Mouse (Mus musculus) brain, adult 2 months (tissue): ENCODE measurements around the gene Lima1.
"Not testable (repeated sequence)": the region's sequence is repeated elsewhere in the genome, so short reads cannot be mapped to it uniquely, and the experiment has no call there.

Experiments
- DNase-seq: peaks from one replicate; pipeline ENCODE4 v3.0.0; 2011; ENCODE audit warnings: low read depth, low spot score

The Lima1 gene

DNA sequence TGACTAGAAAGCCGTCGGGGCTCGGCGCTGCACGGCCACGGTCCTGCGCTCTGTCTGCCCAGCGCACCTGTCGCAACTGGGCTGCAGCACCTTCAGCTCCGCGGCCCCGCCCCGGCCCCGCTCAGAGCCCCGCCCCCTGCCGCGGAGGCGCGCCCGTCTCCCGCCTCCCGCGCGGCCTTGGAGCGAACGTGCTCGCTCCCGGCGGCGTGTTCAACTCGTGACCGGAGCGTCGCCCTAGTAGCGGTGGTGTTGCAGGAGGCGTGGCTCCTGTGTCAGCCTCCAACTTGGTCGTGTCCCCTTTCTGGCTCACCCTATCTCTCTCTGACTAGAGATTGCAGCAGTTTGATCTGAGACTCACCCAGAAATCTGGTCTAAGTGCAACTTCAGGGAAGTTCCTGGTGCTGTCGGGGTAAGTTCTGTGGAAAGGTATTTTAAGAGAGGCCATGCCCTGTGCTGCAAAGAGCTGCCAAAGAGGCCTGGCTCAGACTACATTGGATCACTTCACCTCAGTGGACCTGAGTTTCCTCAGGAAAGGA, at the start of gene Lima1:
Gene Lima1, minus strand, starts transcription at position 123 of the 536 bp plus-strand sequence.
- peak; percentile 94 for DNase-seq

DNA sequence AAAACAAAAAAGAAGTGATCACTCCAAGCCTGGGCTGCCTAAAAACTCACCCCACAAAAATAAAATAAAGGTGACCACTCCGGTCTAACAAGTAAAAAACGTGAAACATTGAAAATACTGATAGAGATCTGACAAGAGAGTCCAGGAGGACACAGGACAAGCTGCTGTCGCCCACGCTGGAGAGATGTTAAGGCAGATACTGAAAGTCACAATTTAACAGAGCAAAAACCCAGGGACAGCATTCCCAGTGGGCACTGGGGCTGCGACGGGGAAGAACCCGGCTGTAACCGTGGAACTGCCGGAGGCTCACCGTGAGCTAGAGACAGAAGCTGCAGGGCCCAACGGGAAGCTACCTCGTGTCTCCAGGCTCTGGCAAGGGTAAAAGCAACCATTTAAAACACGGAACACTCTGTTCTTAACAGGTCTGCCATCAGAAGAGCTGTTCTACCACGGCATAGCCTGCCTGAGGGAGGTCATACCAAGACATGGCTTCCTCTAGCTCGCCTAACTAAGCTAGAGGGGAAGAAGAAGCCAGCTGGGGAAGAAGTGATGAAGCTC, 44.4 kb upstream of the Lima1 start:
- DNase-seq = no peak

DNA sequence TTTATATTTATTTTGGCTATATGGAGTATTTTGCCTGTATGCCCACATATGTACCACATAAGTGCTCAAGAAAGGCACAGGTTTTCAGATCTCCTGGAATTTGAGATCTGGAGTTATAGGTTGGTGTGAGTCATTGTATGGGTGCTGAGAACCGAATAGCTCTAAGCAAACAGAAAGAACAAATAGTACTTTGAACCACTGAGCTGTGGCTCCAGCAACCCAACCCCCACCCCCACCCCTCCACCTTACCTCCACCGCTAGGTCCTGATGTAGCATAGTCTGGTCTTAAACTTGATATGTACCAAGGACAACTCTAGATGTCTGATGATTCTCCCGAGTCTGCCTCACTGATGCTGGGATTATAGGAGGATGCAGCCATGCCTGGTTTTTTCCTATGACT, 42.0 kb upstream of the Lima1 start:
- no peak for DNase-seq

DNA sequence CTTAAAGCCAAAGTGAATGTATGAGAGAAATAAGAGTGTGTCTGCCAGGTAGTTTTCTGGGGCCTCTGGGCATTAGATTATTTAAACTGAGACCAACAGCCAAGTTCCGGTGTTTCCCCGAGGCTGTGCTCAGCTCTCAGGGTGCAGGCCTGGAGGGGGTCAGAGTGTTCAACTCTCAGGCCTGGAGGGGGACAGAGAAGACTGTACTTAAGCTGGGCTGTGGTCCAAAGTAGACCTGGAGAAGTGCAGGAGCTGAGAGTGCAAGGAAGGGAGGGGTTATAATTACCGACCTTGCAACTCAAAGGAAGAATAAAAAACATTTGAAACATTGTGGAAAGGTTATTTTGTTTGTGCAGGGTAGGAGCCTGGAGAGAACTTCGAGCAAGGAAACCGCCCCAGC, 39.4 kb upstream of the Lima1 start:
- DNase-seq = no peak

DNA sequence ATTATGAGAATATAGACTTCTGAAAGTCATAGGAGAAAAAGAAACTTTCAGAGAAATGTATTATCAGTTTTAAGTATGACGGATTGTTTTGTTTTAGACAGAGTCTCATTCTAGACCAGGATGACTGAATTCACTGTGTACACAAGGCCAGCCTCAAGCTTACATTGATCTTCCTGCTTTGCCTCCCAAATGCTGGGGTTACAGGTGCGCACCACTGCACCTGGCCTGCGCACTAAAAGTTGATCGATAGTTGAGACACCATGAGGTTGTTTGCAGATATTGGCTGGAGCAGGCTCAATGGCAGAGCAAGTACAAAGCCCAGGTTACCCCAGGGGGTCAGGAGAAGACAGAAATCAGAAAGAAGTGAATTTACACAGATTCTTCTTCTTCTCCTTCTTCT, 36.5 kb upstream of the Lima1 start:
- no peak for DNase-seq

DNA sequence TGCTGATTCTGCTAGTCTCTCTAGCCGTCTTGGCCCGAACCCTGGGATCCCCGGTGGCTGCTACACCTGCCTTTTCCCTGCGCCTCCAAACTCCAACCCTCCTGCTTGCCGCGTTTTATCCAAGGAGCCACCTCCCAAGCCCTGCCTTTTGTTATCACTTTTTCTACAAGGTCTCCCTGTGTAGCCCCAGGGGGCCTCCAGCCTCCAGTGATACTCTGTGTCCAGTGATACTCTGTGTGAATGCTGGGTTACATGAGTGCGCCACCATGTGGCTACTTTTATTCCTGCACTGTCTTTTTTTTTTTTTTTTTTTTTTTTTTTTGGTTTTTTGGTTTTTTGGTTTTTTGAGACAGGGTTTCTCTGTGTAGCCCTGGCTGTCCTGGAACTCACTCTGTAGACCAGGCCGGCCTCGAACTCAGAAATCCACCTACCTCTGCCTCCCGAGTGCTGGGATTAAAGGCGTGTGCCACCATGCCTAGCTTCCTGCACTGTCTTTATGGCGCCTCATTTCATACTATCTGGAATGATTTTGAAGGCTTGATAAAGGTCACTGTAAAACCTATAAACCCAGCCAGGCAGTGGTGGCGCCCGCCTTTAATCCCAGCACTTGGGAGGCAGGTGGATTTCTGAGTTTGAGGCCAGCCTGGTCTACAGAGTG, 34.2 kb upstream of the Lima1 start:
- peak; percentile 20 for DNase-seq

DNA sequence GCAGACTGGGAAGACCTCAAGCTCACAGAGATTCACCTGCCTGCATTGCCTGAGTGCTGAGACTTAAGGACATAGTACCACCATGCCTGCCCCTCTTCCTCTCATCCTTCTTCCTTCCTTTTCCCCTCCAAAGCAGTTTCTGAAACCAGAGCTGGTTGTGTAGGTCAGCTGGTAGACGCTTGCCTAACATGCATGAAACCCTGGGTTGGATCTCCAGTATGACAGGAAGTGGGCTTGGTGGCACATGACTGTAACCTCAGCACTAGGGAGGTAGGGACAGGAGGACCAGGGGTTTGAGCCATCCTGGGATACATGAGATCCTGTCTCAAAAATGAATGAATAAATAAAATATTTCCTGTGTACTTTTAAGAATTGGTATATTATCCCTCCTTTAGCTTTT, 32.3 kb upstream of the Lima1 start:
- DNase-seq = no peak

DNA sequence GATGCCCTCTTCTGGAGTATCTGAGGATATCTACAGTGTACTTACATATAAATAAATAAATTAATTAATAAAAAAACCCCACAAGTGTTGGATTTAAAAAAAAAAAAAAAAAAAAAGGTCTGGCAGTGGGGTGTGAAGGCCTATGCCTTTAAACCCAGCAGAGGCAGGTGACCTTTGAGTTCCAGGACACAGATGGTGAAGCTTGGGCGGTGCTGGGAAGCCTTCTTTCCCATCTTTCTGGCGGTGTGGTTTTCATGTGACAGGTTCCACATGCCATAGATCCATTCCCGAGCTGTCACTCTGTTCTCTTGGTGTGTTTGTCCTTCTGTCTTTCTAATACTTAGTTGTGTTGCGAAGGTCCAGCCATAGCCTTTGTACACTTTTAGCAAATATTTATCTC, 31.8 kb upstream of the Lima1 start:
- DNase-seq = no peak

DNA sequence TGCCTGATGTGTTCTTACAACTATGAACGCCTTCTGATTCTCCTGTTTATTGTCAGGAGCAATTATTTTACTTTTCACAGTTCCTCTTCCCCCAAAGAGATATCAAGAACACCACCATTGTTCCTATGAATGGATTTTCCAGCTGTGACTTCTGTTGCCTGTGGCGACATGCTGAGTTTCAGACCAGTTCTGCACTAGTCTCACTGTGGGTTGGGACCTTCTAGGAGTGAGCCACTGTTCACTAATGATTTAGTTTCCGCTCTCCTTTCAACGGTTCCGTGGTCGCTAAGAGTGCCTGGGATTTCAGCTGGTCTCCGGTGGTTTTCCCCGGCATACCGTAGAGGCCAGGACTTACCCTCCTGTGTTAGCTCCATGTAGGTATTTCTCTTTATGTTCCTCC, 29.6 kb upstream of the Lima1 start:
- no peak for DNase-seq

DNA sequence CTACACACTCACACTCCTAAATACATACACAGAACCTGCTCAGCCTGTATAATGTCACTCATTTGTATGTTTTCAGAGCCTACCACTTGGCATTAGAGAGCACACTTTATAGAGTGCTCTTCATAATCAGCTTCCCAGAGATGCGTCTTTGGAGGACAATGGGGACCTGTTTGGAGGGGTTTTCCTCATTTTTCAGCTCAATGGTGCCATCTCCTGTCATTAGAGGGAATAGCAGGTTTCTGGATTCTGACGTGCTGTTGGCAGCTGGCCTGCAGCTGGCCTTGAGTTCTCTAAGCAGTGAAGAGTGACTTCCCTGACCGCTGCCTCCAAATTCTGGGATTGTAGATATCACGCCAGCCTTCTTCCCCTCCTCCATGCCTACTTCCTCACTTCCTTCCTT, 29.1 kb upstream of the Lima1 start:
- peak; percentile 80 for DNase-seq

DNA sequence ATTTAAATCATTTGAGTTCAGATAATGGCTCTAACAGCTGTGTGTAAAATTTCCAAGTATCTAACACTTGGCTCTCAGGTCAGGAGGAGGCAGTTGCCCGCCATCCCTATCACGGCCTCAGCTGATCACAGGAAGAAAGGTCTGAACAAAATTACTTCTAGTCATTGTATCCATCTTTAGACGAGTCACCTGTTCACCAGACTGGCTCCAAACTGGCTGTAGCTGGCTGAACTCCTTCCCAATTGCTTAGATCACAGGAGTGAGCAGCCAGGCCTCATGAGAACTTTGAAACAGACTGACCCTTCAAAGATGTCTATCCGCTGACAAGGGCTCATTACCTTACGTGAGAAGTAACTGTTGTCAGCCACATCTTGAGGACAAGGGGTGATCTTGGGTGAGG, 28.0 kb upstream of the Lima1 start:
- DNase-seq = no peak

DNA sequence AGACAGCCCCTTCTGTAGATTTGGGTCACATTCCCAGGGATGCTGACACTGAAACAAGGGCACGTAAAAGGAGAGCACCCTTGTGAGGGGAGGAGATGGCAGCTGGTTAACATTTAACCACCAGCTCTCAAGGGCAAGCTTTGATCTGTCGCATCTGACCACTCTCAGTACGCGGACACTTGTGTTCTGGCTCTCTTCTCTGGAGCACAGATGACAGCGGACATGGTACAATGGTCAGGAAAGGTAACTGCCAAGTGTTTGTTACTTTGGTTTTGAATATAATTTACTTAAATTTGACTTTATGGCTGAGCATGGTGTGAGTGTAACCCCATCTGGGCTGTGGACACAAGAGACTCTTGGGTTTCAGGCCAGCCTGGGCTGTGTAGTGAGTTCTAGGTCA, 27.5 kb upstream of the Lima1 start:
- no peak for DNase-seq

DNA sequence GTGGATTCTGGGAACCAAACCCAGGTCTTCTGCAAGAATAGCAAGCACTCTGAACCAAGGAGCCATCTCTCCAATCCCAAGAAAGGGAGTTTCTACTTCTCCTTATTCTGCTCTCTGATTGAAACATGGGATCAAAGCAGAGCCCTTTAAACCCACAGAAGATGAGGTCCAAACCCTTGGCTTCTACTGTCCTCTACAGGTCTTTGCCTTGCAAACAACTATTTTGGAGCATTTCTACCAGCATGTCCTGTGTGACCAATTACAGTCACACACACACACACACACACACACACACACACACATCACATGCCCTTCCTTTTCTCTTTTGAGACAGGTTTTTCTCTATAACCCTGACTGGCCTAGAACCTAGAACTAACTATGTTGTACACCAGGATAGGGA, 21.4 kb upstream of the Lima1 start:
- DNase-seq = no peak

DNA sequence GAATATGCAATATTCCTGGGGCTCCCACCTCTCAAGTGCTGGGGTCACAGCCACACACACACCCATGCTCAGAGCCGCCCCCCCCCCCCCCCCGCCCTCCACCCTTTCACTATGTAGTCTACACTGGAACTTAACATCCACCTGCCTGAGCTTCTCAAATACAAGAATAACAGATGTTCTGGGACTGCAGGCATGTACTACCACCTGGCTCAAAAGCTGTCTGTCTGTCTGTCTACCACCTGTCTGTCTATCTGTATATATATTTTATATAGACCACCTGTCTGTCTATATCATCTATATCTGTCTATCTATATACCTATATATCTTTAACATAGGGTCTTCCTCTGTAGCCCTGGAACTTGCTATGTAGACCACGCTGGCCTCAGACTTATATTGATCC, 16.1 kb upstream of the Lima1 start:
- DNase-seq = no peak

DNA sequence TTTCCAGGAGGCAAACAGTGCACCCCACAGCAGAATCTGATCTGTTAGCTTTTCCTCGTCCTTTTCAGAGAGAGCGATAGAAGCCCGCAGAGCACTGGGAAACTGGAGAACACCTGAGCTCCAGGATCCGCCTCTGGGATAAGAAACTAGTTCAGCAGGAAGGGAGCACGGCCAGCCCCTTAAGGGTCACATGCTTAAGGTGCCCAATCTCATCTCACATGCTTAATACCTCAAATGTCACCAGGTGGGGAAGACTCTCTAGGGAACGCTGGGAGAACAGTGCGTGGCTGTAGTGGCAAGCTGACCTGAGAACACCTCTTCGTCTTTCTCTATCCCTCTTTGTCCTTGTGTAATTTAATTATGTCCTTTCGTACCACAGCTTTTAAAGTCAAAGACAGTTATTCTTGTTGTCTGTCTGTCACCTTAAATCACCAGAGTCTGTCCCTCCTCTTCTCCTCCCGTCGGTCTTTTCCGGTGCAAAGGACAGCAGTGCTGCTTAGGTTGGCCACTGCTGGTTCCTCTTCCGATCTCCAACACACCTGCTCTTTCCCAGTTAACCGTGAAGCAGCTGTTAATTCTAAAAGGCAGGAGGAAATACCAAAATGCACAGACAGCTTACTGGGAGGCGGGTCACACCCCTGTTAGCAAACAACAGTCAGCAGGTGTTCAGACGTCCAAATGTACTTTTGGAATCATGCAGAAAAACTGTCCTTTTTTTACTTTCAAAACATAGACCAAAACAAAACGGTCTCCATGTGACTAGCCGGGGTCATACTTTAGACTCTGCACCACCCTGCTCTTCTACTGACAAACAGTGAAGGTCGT, 15.4 kb upstream of the Lima1 start:
- no peak for DNase-seq

DNA sequence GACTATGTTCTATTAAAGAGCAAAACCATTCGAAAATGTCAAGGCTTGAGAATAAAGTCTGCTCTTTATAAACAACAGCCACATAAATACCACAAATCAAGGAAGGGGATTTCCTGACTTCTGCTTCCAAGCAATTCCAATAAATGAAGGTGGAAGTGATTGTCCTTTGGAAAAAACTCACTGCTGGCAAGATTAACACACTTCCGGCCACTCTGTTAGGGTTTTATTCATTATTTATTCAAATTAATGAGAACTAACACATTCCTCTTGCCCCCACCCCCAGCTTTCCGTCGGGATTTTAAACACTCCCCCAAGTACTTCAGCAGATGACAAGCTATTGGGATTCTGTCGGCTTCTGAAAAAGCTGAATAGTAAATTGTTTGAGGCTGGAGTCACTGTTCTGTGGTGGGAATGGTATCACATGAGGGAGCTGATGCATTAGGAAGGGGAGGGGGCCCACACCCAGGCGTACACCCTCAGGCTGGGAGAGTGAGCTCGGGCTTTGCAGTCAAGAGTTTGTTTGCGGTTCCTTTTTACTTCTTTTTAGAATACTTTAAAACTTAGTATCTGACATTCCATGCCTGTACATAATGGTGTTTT, 14.1 kb upstream of the Lima1 start:
- DNase-seq = no peak

DNA sequence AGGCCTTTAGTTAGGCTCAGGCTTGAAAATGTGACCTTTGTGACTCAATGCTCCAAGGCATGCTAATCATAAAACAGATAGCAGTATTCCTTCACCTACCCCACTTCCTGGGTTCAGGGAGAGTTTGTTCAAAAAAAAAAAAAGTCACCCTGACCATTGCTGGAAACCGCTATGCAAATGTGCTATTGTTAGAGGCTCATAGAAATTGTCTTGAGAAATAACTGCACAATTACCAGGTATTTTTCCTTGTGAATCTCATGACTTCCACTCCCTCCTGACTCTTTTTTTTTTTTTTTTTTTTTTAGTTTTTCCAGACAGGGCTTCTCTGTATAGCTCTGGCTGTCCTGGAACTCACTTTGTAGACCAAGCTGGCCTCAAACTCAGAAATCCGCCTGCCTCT, 11.9 kb upstream of the Lima1 start:
- DNase-seq = not testable (repeated sequence)

DNA sequence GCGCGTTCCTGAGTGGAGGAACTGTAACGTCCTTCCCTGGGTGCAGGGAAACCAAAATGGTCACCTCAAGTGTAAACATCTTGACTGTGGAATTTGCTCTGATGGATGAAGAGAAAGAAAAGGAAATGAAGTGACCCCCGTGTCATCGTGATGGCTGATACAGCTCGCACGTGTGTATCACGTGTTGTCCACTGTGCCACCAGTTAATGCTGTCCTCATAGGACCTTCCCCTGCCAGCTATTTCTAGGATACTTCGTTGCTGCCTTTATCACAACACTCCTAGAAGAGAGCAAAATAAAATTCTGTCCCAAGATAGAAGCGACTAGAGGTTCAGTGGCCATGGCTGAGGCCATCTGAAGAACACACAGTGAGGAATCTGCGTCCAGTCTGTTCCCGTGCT, 8.8 kb upstream of the Lima1 start:
- no peak for DNase-seq

DNA sequence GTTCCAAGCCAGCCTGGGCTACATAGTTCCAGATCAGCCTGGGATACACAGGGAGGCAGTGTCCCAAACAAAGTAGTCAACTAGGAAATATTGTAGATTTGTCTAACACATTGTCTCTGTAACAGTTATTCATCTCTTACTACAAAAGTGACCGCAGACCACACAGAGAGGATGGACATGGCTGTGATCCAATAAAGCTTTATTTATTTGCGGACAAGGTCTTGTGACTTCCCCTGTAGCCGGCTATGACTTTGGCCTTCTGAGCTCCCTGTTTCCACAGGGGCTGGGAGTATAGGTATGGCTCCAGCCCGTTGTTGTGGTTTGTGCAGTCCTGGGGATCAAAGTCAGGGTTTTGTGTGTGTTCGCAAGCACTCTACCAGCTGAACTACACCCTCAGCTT, 3.3 kb upstream of the Lima1 start:
- no peak for DNase-seq

DNA sequence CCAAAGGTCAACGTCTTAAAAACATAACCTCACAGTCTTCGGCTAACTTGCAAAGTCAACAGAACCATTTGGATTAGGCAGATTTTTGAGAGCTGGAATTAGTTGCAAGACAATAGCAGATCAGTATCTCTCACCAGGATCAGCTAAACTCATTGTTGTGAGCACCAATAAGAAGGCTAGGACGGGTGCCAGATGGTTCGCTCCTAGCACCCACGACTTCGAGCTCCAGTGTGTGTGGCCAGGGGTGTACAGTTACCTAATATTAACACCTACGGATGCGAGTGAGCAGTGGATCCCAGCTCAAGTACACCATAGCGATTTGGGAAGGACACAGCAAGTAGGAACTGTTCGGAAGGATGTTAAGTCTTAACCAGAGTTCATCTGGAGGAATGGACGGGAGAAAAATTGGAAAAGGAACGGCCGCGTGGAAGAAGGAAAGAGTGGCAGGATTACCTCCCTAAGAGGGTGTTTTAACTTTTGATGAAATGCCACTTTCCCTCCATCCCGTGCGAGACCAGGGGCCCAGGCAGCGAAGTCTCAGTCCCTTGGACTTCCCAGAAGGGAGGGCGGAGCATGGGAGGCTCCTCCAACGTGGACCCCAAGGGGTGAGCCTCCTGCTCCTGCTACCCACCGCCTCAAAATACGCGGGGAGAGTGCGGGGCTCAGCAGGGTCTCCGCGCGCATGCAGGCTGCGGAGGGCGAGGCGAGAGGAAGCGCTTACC, 483 bp downstream of the Lima1 start:
- DNase-seq = peak; percentile 45

DNA sequence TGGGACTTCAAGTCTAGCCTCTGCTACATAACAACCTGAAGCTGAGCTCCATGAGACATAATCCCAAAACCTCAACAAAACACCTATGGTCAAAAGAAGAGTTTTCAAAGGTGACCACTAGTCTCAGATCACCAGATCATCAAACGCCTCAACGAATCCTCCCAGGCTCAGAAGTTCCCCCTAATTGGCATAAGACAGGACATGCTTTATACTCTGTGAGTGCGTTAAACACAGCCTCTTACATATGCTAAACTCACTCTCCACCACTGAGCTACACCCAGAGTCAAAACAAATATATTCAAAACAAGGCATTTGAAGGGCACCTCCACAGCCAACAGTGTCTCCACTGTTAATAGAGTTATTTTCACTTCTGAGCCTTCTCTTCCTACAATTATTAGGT, 2.7 kb downstream of the Lima1 start:
- no peak for DNase-seq

DNA sequence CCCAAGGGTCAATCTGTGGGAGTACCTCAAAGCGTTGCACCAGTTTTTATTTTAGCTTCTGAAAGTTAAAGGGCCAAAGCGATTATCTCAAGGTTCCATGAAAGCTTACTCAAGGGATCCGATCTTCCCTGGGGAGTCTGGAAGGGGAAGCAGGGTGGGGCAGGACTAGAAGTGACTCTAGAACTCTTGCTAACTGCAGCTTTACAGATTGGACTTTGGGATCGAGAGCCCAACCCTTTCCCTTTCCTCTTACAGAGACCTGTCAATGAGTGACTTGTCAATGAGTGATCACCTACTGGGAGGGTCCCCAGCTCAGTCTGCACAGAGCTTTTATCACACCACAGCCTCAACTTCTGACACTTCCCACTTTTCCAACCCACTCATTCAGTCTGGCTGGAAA, 7.6 kb downstream of the Lima1 start:
- DNase-seq = no peak
